Mouse (Mus musculus) spleen, adult 12 weeks (tissue): ENCODE data around the gene Tmem117.

Source experiments
- DNase-seq: peaks from one replicate; pipeline ENCODE4 v3.0.0; 2022; ENCODE audit warnings: low spot score

Tmem117 gene

GRCm38 (mm10) chr15:95029487-95029875 is 400.4 kb downstream of the Tmem117 start:
- no peak for DNase-seq

GRCm38 (mm10) chr15:95042437-95042836 is 413.4 kb downstream of the Tmem117 start:
- no peak for DNase-seq

GRCm38 (mm10) chr15:95044011-95044410 is 415.0 kb downstream of the Tmem117 start:
- DNase-seq, result no peak

GRCm38 (mm10) chr15:95047486-95047885 is 418.5 kb downstream of the Tmem117 start:
- no peak for DNase-seq

GRCm38 (mm10) chr15:95049171-95049729 is 420.2 kb downstream of the Tmem117 start:
- DNase-seq, result no peak

- no peak for DNase-seq
These were observed 426.1 kb downstream of the Tmem117 start for GRCm38 (mm10) chr15:95055081-95055650.

- no peak for DNase-seq
These were observed 439.0 kb downstream of the Tmem117 start for GRCm38 (mm10) chr15:95068023-95068422.

GRCm38 (mm10) chr15:95068799-95069198 is 439.8 kb downstream of the Tmem117 start:
- no peak for DNase-seq

GRCm38 (mm10) chr15:95070881-95071280 is 441.8 kb downstream of the Tmem117 start:
- DNase-seq, result no peak

GRCm38 (mm10) chr15:95075356-95075755 is 446.3 kb downstream of the Tmem117 start:
- DNase-seq, result no peak

GRCm38 (mm10) chr15:95081654-95082053 is 452.6 kb downstream of the Tmem117 start:
- no peak for DNase-seq

GRCm38 (mm10) chr15:95085962-95086361 is 456.9 kb downstream of the Tmem117 start:
- DNase-seq, result no peak

- no peak for DNase-seq
These were observed 471.1 kb downstream of the Tmem117 start for GRCm38 (mm10) chr15:95100133-95100532.

GRCm38 (mm10) chr15:95101522-95101921 is 472.5 kb downstream of the Tmem117 start:
- no peak for DNase-seq

- DNase-seq, result no peak
These were observed 478.3 kb downstream of the Tmem117 start for GRCm38 (mm10) chr15:95107246-95107809.

- no peak for DNase-seq
These were observed 479.6 kb downstream of the Tmem117 start for GRCm38 (mm10) chr15:95108626-95109025.

- no peak for DNase-seq
These were observed 502.4 kb downstream of the Tmem117 start for GRCm38 (mm10) chr15:95131401-95131800.

- no peak for DNase-seq
These were observed 507.0 kb downstream of the Tmem117 start for GRCm38 (mm10) chr15:95135926-95136609.

- no peak for DNase-seq
These were observed 508.2 kb downstream of the Tmem117 start for GRCm38 (mm10) chr15:95137018-95137810.

GRCm38 (mm10) chr15:95138709-95139409 is 509.8 kb downstream of the Tmem117 start:
- DNase-seq, result no peak

GRCm38 (mm10) chr15:95144131-95144530 is 515.1 kb downstream of the Tmem117 start:
- no peak for DNase-seq

- DNase-seq, result no peak
These were observed 516.1 kb downstream of the Tmem117 start for GRCm38 (mm10) chr15:95145118-95145517.
